In genomic region chr14:51889833-51890232, GRCm38 (mm10) we compare ENCODE assay signal across 34 mouse cellular contexts. TPM values are rescaled to one million over a fixed set of nuclear protein-coding genes. Genes with fewer than 3 reads are reported as not detected.
"Had no signal": no experiment of that assay in that cellular context is flagged by ENCODE, and none has a peak within 500 bp of the region (broad histone marks: within the 10 kb centered on the region; RNA-seq: fewer than 3 reads in every experiment).

No protein-coding gene starts in this region.

- H3K9me3 ChIP-seq: heart, embryonic 10.5 days; heart, embryonic 12.5 days; hindbrain, embryonic 10.5 days; hindbrain, embryonic 12.5 days; intestine, embryonic 15.5 days; limb, embryonic 13.5 days; limb, embryonic 15.5 days; liver, embryonic 12.5 days had no signal

- DNase-seq: gastrocnemius, adult 2 months; gastrocnemius, postnatal 10 days; gastrocnemius, postnatal 25 days; heart, adult 18-20 months; heart, postnatal 10 days; heart, postnatal 4 days; kidney, adult 18-20 months; kidney, adult 8-10 months; kidney, postnatal 10 days; kidney, postnatal 25 days; kidney, postnatal 4 days; layer of hippocampus, postnatal 36 days; left cerebral cortex, postnatal 4 days had no signal

- H3K4me3 ChIP-seq: gastrocnemius, adult 2 months; heart, embryonic 10.5 days; heart, embryonic 12.5 days; hindbrain, embryonic 10.5 days; hindbrain, embryonic 12.5 days; intestine, embryonic 15.5 days; layer of hippocampus, adult 2 months; limb, embryonic 13.5 days; limb, embryonic 15.5 days; liver, embryonic 12.5 days had no signal

- ATAC-seq: hindbrain, embryonic 16.5 days; inflammation-experienced regulatory T-cells, adult 6 months; intestine, embryonic 15.5 days; intestine, postnatal 0 days; liver, embryonic 12.5 days had no signal

- H3K4me2 ChIP-seq: heart, embryonic 12.5 days; hindbrain, embryonic 12.5 days; hindbrain, embryonic 14.5 days; intestine, embryonic 15.5 days; limb, embryonic 13.5 days; limb, embryonic 15.5 days; liver, embryonic 12.5 days had no signal

- H3K27ac ChIP-seq: gastrocnemius, adult 2 months; heart, embryonic 10.5 days; hindbrain, embryonic 10.5 days; hindbrain, embryonic 12.5 days; hindbrain, embryonic 14.5 days; intestine, embryonic 15.5 days; layer of hippocampus, adult 2 months; limb, embryonic 13.5 days; limb, embryonic 15.5 days; liver, embryonic 12.5 days; liver, embryonic 14.5 days had no signal

- H3K9ac ChIP-seq: heart, embryonic 12.5 days; hindbrain, embryonic 12.5 days; hindbrain, embryonic 14.5 days; intestine, embryonic 15.5 days; limb, embryonic 13.5 days; limb, embryonic 15.5 days; liver, embryonic 12.5 days; liver, embryonic 14.5 days had no signal

- H3K27me3 ChIP-seq: heart, embryonic 12.5 days; hindbrain, embryonic 12.5 days; intestine, embryonic 15.5 days; limb, embryonic 13.5 days; limb, embryonic 15.5 days had no signal

RNA-seq across cellular contexts. Expression of gene Tppp2, which starts 28.4 kb away (rescaled TPM):
- polyA plus RNA-seq: heart, embryonic 10.5 days; heart, embryonic 12.5 days; heart, embryonic 14.5 days; heart, embryonic 16.5 days; hindbrain, embryonic 10.5 days; hindbrain, embryonic 12.5 days; hindbrain, embryonic 14.5 days; hindbrain, embryonic 16.5 days; inflammation-experienced regulatory T-cells, adult 6 months; intestine, embryonic 15.5 days; intestine, postnatal 0 days; kidney, embryonic 14.5 days; kidney, embryonic 16.5 days; limb, embryonic 11.5 days; limb, embryonic 13.5 days; limb, embryonic 15.5 days; liver, adult 2 months; liver, embryonic 12.5 days; liver, embryonic 14.5 days; liver, embryonic 16.5 days had no signal

RNA-seq across cellular contexts. Expression of gene Rnase13, which starts 32.7 kb away (rescaled TPM):
- polyA plus RNA-seq: heart, embryonic 10.5 days; heart, embryonic 12.5 days; heart, embryonic 14.5 days; heart, embryonic 16.5 days; hindbrain, embryonic 10.5 days; hindbrain, embryonic 12.5 days; hindbrain, embryonic 14.5 days; hindbrain, embryonic 16.5 days; inflammation-experienced regulatory T-cells, adult 6 months; intestine, embryonic 15.5 days; intestine, postnatal 0 days; kidney, embryonic 14.5 days; kidney, embryonic 16.5 days; limb, embryonic 11.5 days; limb, embryonic 13.5 days; limb, embryonic 15.5 days; liver, embryonic 12.5 days; liver, embryonic 14.5 days; liver, embryonic 16.5 days had no signal
